Mouse (Mus musculus): Measurements from ENCODE around the gene Rprd1b. TPM values are rescaled to one million over a fixed set of nuclear protein-coding genes. Genes with fewer than 3 reads are reported as not detected.

Rprd1b gene
- total RNA-seq, 2 experiments from 2014 or later, result 50.9 to 58.1 TPM

- intact Hi-C loops (cut with DNase I), result no loop called here
- DNase-seq (ENCODE audit: low spot score in 2 of 2), result no peak
These were observed 131.3 kb downstream of the Rprd1b start for GRCm38 (mm10) chr2:158159376-158160235.

- intact Hi-C loops (cut with DNase I), result no loop called here
- no peak for DNase-seq (ENCODE audit: low spot score in 2 of 2)
These were observed 133.5 kb downstream of the Rprd1b start for GRCm38 (mm10) chr2:158161761-158162160.

- intact Hi-C loops (cut with DNase I), result no loop called here
- DNase-seq (ENCODE audit: low spot score in 2 of 2), result no peak
These were observed 134.7 kb downstream of the Rprd1b start for GRCm38 (mm10) chr2:158163034-158163433.

GRCm38 (mm10) chr2:158165776-158166175, 137.5 kb downstream of the Rprd1b start:
- no peak for DNase-seq (ENCODE audit: low spot score in 2 of 2)

GRCm38 (mm10) chr2:158166628-158167027, 138.3 kb downstream of the Rprd1b start:
- no peak for DNase-seq (ENCODE audit: low spot score in 2 of 2)
- intact Hi-C loops (cut with DNase I), result no loop called here

More at GRCm38 (mm10) chr2:158165776-158166175, 137.5 kb downstream of the Rprd1b start:
- intact Hi-C loops (cut with DNase I), result no loop called here

GRCm38 (mm10) chr2:158167496-158168205, 139.4 kb downstream of the Rprd1b start:
- intact Hi-C loops (cut with DNase I), result no loop called here
- DNase-seq (ENCODE audit: low spot score in 2 of 2), result no peak

GRCm38 (mm10) chr2:158168741-158169211, 140.5 kb downstream of the Rprd1b start:
- intact Hi-C loops (cut with DNase I), result no loop called here
- DNase-seq (ENCODE audit: low spot score in 2 of 2), result no peak

GRCm38 (mm10) chr2:158169351-158169750, 141.1 kb downstream of the Rprd1b start:
- DNase-seq (ENCODE audit: low spot score in 2 of 2), result no peak
- intact Hi-C loops (cut with DNase I), result no loop called here

GRCm38 (mm10) chr2:158169771-158170170, 141.5 kb downstream of the Rprd1b start:
- intact Hi-C loops (cut with DNase I), result no loop called here
- no peak for DNase-seq (ENCODE audit: low spot score in 2 of 2)

- intact Hi-C loops (cut with DNase I), result no loop called here
- no peak for DNase-seq (ENCODE audit: low spot score in 2 of 2)
These were observed 142.1 kb downstream of the Rprd1b start for GRCm38 (mm10) chr2:158170394-158170793.

- no peak for DNase-seq (ENCODE audit: low spot score in 2 of 2)
- intact Hi-C loops (cut with DNase I), result no loop called here
These were observed 146.1 kb downstream of the Rprd1b start for GRCm38 (mm10) chr2:158174438-158174837.

GRCm38 (mm10) chr2:158174958-158175357, 146.7 kb downstream of the Rprd1b start:
- intact Hi-C loops (cut with DNase I), result no loop called here
- no peak for DNase-seq (ENCODE audit: low spot score in 2 of 2)

- intact Hi-C loops (cut with DNase I), result no loop called here
- no peak for DNase-seq (ENCODE audit: low spot score in 2 of 2)
These were observed 147.1 kb downstream of the Rprd1b start for GRCm38 (mm10) chr2:158175433-158175832.

- intact Hi-C loops (cut with DNase I), result no loop called here
These were observed 148.5 kb downstream of the Rprd1b start for GRCm38 (mm10) chr2:158176763-158177162.

GRCm38 (mm10) chr2:158177574-158177973, 149.3 kb downstream of the Rprd1b start:
- intact Hi-C loops (cut with DNase I), result no loop called here
- no peak for DNase-seq (ENCODE audit: low spot score in 2 of 2)

More at GRCm38 (mm10) chr2:158176763-158177162, 148.5 kb downstream of the Rprd1b start:
- DNase-seq (ENCODE audit: low spot score in 2 of 2), result no peak

GRCm38 (mm10) chr2:158178139-158178538, 149.8 kb downstream of the Rprd1b start:
- intact Hi-C loops (cut with DNase I), result no loop called here
- no peak for DNase-seq (ENCODE audit: low spot score in 2 of 2)

GRCm38 (mm10) chr2:158178696-158179369, 150.5 kb downstream of the Rprd1b start:
- no peak for DNase-seq (ENCODE audit: low spot score in 2 of 2)
- intact Hi-C loops (cut with DNase I), result no loop called here

GRCm38 (mm10) chr2:158179370-158180111, 151.2 kb downstream of the Rprd1b start:
- intact Hi-C loops (cut with DNase I), result no loop called here
- DNase-seq (ENCODE audit: low spot score in 2 of 2), result no peak

- intact Hi-C loops (cut with DNase I), result no loop called here
- no peak for DNase-seq (ENCODE audit: low spot score in 2 of 2)
These were observed 152.5 kb downstream of the Rprd1b start for GRCm38 (mm10) chr2:158180797-158181196.

Data from left cerebral cortex, postnatal 36 days (tissue).